Mouse (Mus musculus) granulocyte monocyte progenitor cell, adult 5-6 weeks (primary cell): ENCODE measurements around the gene Cdr2. TPM values are rescaled to one million over a fixed set of nuclear protein-coding genes. Genes with fewer than 3 reads are reported as not detected.
"Not testable (repeated sequence)": the region's sequence is repeated elsewhere in the genome, so short reads cannot be mapped to it uniquely, and the experiment has no call there.

Experiments used
- ATAC-seq: replicated peaks from 2 replicates; pipeline ENCODE4 v1.8.0; 2016; ENCODE audit warnings: mild to moderate bottlenecking, moderate TSS enrichment, inconsistent platforms; ENCODE audit not compliant: poor library complexity, severe bottlenecking
- total RNA-seq, 2 experiments: library from RNA; stranded (forward) in 1 of 2; stranded (reverse) in 1 of 2; fragments of 200-712, 200-1000 nt in 1 of 2; fragments of >200 nt in 1 of 2; fragmentation: Nextera tagmentation in 1 of 2; gene quantifications; 2 replicates each; pipeline ENCODE4 v1.2.3; 2014 to 2017

Gene Cdr2
- total RNA-seq, 2 experiments from 2014 or later = 1.7 to 2.9 TPM

DNA sequence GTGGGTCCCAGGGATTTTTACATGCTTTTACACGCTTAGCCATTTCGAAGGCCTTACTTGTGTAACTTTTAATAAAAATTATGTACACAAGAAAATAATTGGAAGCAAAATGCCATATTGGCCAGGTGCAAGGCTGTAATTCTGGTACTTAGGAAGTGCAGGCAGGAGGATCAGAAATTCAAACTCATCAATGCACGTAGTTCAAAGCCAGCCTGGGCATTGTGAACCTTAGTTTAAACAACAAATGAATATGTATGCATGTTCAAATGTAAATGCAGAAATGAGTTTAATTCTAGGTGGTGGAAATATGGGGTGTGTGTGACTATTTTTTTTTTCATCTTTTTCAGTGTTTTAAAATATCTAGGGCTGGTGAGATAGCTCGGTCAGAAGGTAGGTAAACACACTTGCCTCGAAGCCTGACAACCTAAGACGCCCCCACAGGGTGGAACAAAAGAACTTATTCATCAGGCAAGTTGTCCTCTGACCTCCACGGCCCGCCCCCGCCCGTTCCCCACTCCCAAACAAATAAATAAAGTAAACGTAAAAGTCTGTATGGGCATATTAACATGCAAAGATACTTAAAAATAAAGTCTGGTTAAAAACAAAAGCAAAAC is 65.7 kb downstream of the Cdr2 start:
- no peak for ATAC-seq

DNA sequence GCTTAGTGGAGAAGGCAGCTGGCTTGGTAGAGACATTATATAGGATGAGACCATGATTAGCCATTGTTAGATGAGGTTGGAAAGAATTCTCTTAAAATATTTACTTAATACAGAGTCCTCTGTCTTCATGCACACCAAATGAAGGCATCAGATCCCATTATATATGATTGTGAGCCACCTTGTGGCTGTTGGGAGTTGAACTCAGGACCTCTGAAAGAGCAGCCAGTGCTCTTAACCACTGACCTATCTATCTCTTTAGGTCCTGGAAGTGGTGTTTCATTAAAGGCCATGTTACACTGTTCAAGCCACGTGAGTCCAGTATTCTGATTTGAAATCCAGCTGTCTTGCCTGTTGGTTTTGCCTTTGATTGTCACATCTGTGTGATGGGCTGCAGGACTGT is 68.8 kb downstream of the Cdr2 start:
- no peak for ATAC-seq

DNA sequence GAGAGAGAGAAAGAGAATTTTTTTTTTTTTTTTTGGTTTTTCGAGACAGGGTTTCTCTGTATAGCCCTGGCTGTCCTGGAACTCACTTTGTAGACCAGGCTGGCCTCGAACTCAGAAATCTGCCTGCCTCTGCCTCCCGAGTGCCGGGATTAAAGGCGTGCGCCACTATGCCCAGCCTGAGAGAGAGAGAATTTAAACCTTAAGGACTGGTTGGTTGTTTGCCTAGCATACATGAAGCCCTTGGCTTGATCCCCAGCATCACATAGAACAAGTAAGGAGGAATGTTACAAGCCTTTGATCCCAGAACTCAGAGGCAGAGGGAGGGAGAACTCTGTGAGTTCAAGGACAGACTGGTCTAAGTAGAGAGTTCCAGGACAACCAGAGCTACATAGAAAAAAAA is 70.8 kb downstream of the Cdr2 start:
- ATAC-seq = not testable (repeated sequence)

DNA sequence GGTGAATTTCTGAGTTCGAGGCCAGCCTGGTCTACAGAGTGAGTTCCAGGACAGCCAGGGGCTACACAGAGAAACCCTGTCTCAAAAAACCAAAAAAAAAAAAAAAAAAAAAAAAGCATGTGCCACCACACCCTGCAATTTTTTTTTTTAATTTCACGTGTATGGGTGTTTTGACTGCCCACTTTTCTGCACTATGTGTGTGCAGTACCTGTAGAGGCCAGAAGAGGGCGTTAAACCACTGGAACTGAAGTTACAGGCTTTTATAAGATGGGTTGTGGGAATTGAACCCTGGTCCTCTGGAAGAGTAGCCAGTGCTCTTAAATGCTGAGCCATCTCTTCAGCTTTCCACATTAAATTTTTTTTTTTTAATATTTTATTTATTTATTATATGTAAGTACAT is 71.9 kb downstream of the Cdr2 start:
- not testable (repeated sequence) for ATAC-seq

Other genes with a start within 250 kb of the Cdr2 start
- gene Vwa3a, start 243.0 kb downstream of the Cdr2 start, total RNA-seq (2014; fragmentation: Nextera tagmentation) = not detected in 2 replicates
- gene Vwa3a, start 243.0 kb downstream of the Cdr2 start, total RNA-seq (2017) = not detected in 2 replicates
- not detected in 2 replicates for gene Gm5737, start 169.9 kb downstream of the Cdr2 start, total RNA-seq (2014; fragmentation: Nextera tagmentation)
- not detected in 2 replicates for gene Gm5737, start 169.9 kb downstream of the Cdr2 start, total RNA-seq (2017)
- gene Eef2k, start 139.5 kb downstream of the Cdr2 start, total RNA-seq (2014; fragmentation: Nextera tagmentation) = 49.3 and 60.6 TPM in 2 replicates
- gene Eef2k, start 139.5 kb downstream of the Cdr2 start, total RNA-seq (2017) = 65.4 and 80.5 TPM in 2 replicates
- gene Polr3e, start 64.6 kb downstream of the Cdr2 start, total RNA-seq (2014; fragmentation: Nextera tagmentation) = 24.5 and 25.8 TPM in 2 replicates
- gene Polr3e, start 64.6 kb downstream of the Cdr2 start, total RNA-seq (2017) = 33.5 and 37.1 TPM in 2 replicates
- not detected in 2 replicates for gene Mfsd13b, start 197 bp upstream of the Cdr2 start, total RNA-seq (2014; fragmentation: Nextera tagmentation)
- gene Mfsd13b, start 197 bp upstream of the Cdr2 start, total RNA-seq (2017) = not detected in 2 replicates
- gene Mettl9, start 52.1 kb upstream of the Cdr2 start, total RNA-seq (2014; fragmentation: Nextera tagmentation) = 43.8 and 61.5 TPM in 2 replicates
- gene Mettl9, start 52.1 kb upstream of the Cdr2 start, total RNA-seq (2017) = 62.1 and 72.0 TPM in 2 replicates
- 246 and 248 TPM in 2 replicates for gene Igsf6, start 92.3 kb upstream of the Cdr2 start, total RNA-seq (2014; fragmentation: Nextera tagmentation)
- gene Igsf6, start 92.3 kb upstream of the Cdr2 start, total RNA-seq (2017) = 341 and 374 TPM in 2 replicates
- not detected in 2 replicates for gene Otoa, start 99.3 kb upstream of the Cdr2 start, total RNA-seq (2014; fragmentation: Nextera tagmentation)
- 0.17 and 0.21 TPM in 2 replicates for gene Otoa, start 99.3 kb upstream of the Cdr2 start, total RNA-seq (2017)